Mouse (Mus musculus) T-helper 1 cell (primary cell): ENCODE measurements around the gene Slc38a2.

Experiments used
- in situ Hi-C: fragments of 300-600 bp; cut with MboI, MseI; formaldehyde crosslinking; loops from one replicate; pipeline ENCODE4 v1.15.1; 2025; ENCODE audit warnings: high pct_unique_total_duplicates

Gene Slc38a2

GRCm38 (mm10) chr15:96669721-96670120 is 29.8 kb downstream of the Slc38a2 start:
- in situ Hi-C loops: loop anchor here (5.0 kb wide), 2 partner anchors 52 to 122 kb away; no protein-coding TSS in a partner anchor

DNA sequence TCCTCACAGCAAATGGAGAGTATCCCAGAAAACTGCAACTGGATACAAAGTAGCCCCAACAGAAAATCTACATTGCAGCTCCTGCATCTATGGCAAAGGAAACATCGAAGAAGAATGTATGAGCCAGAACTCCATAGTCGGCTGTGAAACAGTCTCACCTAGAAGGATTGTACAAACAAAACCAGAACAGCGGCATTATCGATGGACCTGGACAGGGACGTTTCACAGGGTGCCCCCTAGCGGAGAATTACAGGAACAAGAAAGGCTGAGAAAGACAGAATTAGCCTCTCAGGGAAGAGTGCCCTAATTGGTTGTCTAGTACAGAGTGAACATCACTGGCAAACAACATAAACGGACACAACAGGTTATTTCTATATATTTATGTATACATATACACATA is 32.9 kb downstream of the Slc38a2 start:
- in situ Hi-C loops: no loop called here

DNA sequence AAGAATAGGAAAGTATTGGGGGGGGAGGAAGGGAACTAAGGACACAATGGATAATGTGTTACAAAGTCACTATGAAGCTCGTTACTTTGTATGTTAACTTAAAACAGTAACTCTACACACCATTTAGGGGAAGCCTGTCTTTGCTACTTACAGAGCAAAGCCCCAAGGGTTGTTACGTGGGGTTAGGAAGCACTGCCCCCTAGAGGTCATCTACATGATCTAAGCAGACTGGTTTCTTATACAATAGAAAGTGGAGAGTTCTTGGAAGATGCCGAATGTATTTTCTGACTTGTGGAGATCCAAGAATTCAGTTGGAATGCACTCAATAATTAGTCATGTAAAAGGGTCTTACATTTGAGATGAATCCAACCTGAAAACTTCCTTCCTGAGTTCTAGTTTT is 33.6 kb downstream of the Slc38a2 start:
- in situ Hi-C loops: no loop called here

DNA sequence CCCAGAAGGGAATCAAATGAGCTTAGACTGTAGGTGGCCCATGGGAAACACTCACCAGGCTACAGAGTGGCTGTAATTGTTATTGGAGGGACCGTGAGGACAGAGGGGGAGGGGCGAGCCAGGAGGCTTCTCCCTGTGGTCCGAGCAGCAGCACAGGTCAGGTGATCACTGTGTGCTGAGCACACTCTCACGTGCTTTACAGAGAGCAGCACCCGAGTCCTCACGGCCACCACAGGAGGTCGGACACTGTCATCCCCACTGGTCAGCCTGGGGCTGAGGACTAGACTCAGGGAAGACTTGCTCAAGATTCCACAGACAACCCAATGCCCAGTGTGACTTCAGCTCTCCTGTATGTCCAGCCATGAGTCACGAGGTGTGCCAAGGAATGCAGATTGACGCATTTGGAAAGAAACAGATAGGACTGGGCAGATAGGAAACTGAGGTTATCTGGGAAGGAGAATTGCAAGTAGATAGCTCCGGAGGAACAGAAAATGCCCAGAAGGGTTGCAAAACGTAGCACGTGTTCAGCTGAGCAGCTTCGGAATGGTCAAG is 38.9 kb downstream of the Slc38a2 start:
- in situ Hi-C loops: no loop called here

- in situ Hi-C loops: no loop called here
Observed at GRCm38 (mm10) chr15:96658275-96658602, 41.3 kb downstream of the Slc38a2 start.

- in situ Hi-C loops: no loop called here
Observed at GRCm38 (mm10) chr15:96657576-96658274, 41.8 kb downstream of the Slc38a2 start.

DNA sequence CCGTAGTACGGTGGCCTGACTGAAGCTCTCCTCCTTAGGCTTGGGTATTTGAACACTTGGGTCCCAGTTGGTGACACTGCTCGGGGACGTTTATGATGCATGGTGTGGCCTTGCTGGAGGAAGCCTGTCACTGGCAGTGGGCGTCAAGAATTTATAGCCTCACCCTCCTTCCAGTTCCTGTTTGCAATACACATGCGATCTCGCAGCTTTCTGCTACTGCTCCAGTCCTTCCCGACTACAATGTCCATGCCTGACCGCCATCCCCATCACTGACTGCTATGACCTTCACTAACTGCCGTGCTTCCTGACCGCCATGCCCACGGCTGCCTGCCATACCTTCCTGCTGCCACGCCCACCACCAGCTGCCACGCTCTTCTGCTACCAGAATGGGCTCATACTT is 44.0 kb downstream of the Slc38a2 start:
- in situ Hi-C loops: no loop called here

- in situ Hi-C loops: no loop called here
Observed at GRCm38 (mm10) chr15:96654714-96655113, 44.8 kb downstream of the Slc38a2 start.

GRCm38 (mm10) chr15:96653011-96653410 is 46.5 kb downstream of the Slc38a2 start:
- in situ Hi-C loops: no loop called here

DNA sequence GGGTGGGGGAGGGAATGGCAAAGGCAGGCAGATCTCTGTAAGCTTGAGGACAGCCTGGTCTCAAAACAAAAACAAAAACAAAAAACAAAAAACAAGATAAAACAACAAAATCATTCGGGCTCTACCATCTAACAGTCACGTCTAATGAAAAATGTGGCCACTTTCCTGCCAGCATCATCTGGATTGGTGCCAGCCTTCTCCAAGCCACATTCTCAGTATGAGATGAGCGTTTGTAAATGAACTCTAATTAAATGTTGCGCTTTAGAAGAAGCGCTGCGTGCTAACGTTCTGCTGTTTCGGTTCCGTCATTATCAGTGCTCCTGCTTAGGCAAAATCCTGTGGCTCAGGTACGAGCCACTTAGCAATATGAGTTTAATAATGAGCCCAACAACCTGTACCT is 47.0 kb downstream of the Slc38a2 start:
- in situ Hi-C loops: no loop called here

DNA sequence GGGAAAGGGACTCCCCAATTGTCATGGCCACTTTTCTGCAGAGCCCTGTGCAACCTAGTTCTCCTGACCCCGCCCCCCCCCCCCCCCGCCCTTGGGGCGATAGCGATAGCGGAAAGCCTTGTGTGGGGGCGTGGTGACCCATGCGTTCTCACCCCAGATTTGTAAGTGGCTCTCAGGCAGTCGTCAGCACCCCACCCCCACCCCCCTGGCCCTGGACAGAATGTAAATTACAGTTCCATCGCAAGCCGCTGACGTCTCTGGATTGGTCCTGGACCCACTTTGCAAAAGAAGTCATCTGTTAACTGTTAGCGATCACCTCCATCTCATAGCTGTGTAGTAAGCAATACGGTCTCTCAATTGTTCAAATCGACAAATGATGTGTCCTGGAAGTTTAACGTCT is 52.2 kb downstream of the Slc38a2 start:
- in situ Hi-C loops: loop anchor here (10.0 kb wide), 1 partner anchor 1017 kb away; no protein-coding TSS in a partner anchor

GRCm38 (mm10) chr15:96642436-96643405 is 56.8 kb downstream of the Slc38a2 start, which contains the start of gene Slc38a1:
Gene Slc38a1, minus strand, starts transcription at chr15:96642913.
- in situ Hi-C loops: loop anchor here (5.0 to 10.0 kb wide), 2 partner anchors 355 to 1022 kb away; partner anchors contain the start of gene Arid2

- in situ Hi-C loops: loop anchor here (5.0 to 10.0 kb wide), 2 partner anchors 355 to 1023 kb away; partner anchors contain the start of gene Arid2
Observed at GRCm38 (mm10) chr15:96641821-96642435, 57.6 kb downstream of the Slc38a2 start.

DNA sequence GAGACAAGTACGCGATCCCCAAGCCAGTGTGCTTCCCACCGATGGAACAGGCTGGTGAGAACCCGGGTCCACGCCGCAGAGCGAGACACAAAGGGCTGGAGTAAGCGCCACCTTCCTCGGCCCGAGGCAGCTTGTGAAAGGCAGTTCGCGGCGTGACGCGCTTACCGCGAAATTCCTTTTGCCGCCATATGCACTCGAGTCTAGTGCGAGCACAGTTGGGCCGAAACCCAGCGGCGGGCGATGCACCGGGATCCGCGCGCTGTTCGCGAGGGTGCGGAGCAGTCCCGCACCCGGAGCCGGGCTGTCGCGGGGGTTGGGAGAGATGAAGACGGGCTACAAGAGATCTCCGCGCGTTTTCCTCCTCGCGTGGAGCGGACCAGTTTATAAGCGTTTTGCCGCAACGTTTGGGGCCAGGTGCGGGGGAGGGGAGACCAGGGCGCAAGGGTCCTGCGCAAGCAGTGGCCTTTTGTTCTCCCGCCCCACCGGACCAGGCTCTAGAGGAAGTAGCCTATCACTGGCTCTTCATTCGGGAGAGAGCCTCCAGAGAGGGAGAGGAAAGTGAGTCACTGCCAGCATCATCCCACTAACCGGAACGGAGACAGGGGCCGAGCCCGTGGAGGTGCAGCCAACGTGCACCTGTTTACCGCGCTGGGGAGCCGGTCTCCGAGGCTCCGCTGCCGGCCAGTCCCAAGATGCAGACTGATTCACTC is 58.3 kb downstream of the Slc38a2 start:
- in situ Hi-C loops: loop anchor here (5.0 to 10.0 kb wide), 2 partner anchors 354 to 1024 kb away; partner anchors contain the start of gene Arid2

DNA sequence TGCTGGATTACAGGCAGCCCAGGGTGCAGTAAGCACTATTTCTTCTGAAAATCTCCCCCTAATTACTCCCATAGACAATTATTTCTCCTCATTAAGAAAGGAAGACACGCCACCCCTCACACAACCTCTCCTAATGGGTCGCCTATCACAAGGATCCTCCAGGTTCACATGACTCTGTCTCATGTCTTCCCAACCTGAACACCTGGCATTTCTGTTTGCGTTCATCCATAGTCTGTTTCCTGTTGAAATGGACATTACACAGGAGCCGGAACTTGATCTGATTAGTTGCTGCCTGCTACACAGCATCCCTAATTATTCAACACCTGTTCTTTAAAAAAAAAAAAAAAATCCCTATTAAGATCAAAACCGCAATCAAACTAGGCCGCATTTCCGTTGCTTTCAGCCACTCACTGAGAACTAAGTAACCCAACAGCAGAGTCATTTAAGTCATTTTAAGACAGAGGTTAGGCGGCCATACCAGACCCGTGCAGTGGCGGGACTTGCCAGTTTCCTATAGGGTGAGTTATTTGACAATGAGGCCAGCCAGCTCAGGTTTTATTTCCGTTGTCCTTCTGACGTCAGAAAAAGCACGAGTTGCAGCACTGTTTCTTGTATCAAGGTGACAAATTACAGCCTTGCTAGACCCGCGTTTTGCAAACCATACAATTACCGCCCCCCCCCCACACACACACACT is 59.1 kb downstream of the Slc38a2 start:
- in situ Hi-C loops: loop anchor here (5.0 to 10.0 kb wide), 2 partner anchors 353 to 1024 kb away; partner anchors contain the start of gene Arid2

GRCm38 (mm10) chr15:96639630-96640029 is 59.9 kb downstream of the Slc38a2 start:
- in situ Hi-C loops: loop anchor here (5.0 to 10.0 kb wide), 3 partner anchors 352 to 1025 kb away; partner anchors contain the start of gene Arid2

GRCm38 (mm10) chr15:96638656-96639055 is 60.9 kb downstream of the Slc38a2 start:
- in situ Hi-C loops: loop anchor here (10.0 kb wide), 1 partner anchor 726 kb away; no protein-coding TSS in a partner anchor

DNA sequence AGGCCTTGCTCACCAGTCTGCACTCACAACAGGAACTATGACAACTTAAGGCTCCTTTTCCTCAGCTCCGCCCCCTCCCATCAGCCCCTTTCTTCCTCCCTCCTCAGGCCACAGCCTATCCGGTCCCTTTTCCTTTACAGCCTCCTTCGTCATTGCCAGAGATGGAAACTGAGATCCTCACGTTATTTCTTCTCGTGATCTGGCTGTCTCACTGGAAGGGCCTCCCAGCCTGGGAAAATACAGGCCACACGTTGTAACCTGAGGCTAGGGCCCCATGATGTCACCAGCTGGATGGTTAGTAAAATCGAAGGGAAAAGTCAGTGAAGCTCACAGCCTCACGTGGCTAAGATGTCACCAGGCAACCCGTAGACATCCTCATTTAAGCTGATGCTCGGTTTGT is 61.4 kb downstream of the Slc38a2 start:
- in situ Hi-C loops: loop anchor here (10.0 kb wide), 1 partner anchor 727 kb away; no protein-coding TSS in a partner anchor
